Mouse (Mus musculus) adrenal gland, postnatal 36 days (tissue): ENCODE measurements around the gene Musk. TPM values are rescaled to one million over a fixed set of nuclear protein-coding genes. Genes with fewer than 3 reads are reported as not detected.

Experiments
- DNase-seq, 2 experiments: peaks; one replicate each; pipeline ENCODE4 v3.0.0; 2021; ENCODE audit warnings: mixed read lengths in 1 of 2
- total RNA-seq, 2 experiments: library from RNA; stranded (reverse); gene quantifications; 2 replicates each; pipeline ENCODE4 v1.2.3; 2021

The Musk gene
- total RNA-seq, 2 experiments from 2014 or later, result 0.49 to 0.60 TPM

- DNase-seq, result no peak
Measured at GRCm38 (mm10) chr4:58415537-58415936, 129.8 kb downstream of the Musk start.

DNA sequence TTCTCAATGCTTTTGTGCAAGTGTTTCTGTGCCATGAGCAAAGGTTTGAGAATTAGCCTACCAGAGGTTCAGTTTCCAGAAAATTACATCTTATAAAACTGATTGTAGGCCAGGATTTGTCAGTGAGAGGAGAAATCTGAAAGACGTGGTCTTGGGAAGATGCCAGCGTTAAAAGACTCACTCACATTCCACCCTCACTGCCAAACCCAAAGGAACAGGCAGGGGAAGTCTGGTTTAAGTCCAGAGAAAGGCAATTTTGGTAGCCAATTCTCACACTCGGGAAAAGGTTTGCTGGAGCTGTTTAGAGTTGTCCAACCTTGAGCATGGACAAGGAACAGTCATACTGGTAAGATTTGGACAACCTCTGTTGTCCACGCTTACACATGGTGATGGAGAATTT, 131.6 kb downstream of the Musk start:
- peak in 1 of 2 experiments; percentile 30 for DNase-seq

DNA sequence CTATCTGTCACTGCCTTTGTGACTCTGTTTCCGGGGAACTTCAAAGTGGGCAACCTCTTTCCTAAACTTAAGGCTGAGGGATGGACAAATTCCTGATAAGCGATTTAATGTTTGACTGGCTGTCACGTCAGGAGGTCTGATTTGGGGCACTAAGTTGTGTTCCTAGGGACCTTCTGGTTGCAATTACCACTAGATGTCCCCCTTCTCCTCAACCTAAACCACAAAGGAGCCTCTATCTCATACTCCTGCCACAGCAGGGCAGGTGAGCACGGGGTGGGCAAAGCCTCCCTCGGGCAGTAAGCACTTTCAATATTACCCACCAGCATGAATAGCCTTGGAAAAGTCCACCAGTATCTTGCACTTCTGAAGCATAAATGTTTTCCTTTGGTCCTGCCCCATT, 133.5 kb downstream of the Musk start:
- DNase-seq, result peak in 1 of 2 experiments; percentile 8

- DNase-seq, result no peak
Measured at GRCm38 (mm10) chr4:58423276-58423930, 137.6 kb downstream of the Musk start.

Other genes with a start within 250 kb of the Musk start
- gene Svep1, start 79.1 kb upstream of the Musk start, total RNA-seq, result 10 to 100 TPM; 15.1 to 16.6 TPM